Mouse (Mus musculus): ENCODE results near the gene Phf19. TPM values are rescaled to one million over a fixed set of nuclear protein-coding genes. Genes with fewer than 3 reads are reported as not detected.

Gene Phf19
- total and polyA plus RNA-seq, 3 experiments, result 10.2 to 26.2 TPM; not detected in 1

DNA sequence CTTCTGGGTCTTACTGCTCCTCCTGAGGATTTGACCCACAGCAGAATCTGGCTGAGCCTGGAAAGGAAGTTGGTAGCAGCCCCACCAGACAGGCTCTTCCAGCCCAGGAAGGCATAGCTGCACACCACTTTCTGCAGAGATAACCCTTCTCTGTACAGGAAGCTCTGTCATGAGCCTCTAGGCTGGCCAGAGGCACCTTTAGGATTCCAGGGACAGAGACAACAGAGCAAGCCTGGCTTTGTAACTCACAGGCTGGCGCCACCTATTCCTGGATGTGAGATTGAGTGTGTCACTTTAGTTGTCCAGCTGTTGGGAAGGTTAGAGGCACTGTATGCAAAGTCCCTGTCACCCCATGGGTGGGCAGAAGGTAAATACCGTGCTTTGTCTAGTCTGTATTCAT lies 1.3 kb upstream of the Phf19 start:
- no peak overlapping the region for H3K4me3 ChIP-seq (ENCODE audit: control insufficient read depth in 1 of 2, insufficient read depth in 1 of 2, low read depth in 2 of 2, low read length in 2 of 2)
- no peak overlapping the region for H3K9ac ChIP-seq (ENCODE audit: control insufficient read depth, low read depth, low read length, poor library complexity, severe bottlenecking)
- TF ChIP-seq GABPA (IDR thresholded peaks at IDR 0.05; ENCODE audit: low read depth, low read length) (no peak), MYC (IDR thresholded peaks at IDR 0.05; ENCODE audit: low read depth, low read length) (no peak), HCFC1 (IDR thresholded peaks at IDR 0.05; ENCODE audit: low read depth, low read length) (no peak), MAX (IDR thresholded peaks at IDR 0.05; ENCODE audit: low read length) (no peak), KAT2A (conservative IDR thresholded peaks at IDR 0.05; ENCODE audit: low read depth, low read length) (no peak), E2F4 (IDR thresholded peaks at IDR 0.05; ENCODE audit: borderline replicate concordance, low read depth, low read length) (no peak)
- peaks cover 0 to 4% of the 10 kb centered on the region in 2 experiments; a peak in 1 of 4 replicates for H3K36me3 ChIP-seq (ENCODE audit: control insufficient read depth in 1 of 2, insufficient read depth in 2 of 2, low read length in 2 of 2)
- peaks cover 0 to 9% of the 10 kb centered on the region in 2 experiments; a peak in 2 of 4 replicates for H3K4me1 ChIP-seq (ENCODE audit: control insufficient read depth in 1 of 2, insufficient read depth in 2 of 2, low read length in 2 of 2)
- peaks cover 0 to 2% of the 10 kb centered on the region in 2 experiments; a peak in 1 of 4 replicates for H3K27me3 ChIP-seq (ENCODE audit: control insufficient read depth in 1 of 2, insufficient read depth in 2 of 2, low read length in 2 of 2)
- H3K9me3 ChIP-seq (replicated peaks; ENCODE audit: insufficient read depth, low read length), result no peaks in the 10 kb centered on the region
- peak; percentile 37 for DNase-seq (ENCODE audit: low read depth, low spot score)
- H3K27ac ChIP-seq (ENCODE audit: control insufficient read depth, low read depth, low read length), result no peak overlapping the region
- H3K79me2 ChIP-seq (ENCODE audit: control insufficient read depth, insufficient read depth, low read length, poor library complexity), result peaks cover 5% of the 10 kb centered on the region

DNA sequence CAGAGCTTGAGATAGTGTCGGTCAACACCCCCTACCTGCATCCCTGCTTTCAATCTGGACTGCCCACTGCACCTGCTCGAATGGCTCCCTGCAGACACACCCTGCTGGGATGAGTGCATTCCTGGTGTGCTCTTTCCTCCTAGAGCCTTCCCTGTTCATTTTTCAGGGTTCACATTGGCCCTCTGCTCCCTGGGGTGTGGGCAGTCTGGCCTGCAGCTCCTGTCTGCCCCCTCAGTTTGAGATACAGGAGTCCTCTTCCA lies 927 bp upstream of the Phf19 start:
- Histone ChIP-seq H3K9ac (ENCODE audit: control insufficient read depth, low read depth, low read length, poor library complexity, severe bottlenecking) (peak overlapping the region; percentile 93), H3K36me3 (ENCODE audit: control insufficient read depth in 1 of 2, insufficient read depth in 2 of 2, low read length in 2 of 2) (peaks cover 0 to 4% of the 10 kb centered on the region in 2 experiments; a peak in 1 of 4 replicates), H3K4me1 (ENCODE audit: control insufficient read depth in 1 of 2, insufficient read depth in 2 of 2, low read length in 2 of 2) (peaks cover 0 to 9% of the 10 kb centered on the region in 2 experiments; a peak in 2 of 4 replicates), H3K9me3 (replicated peaks; ENCODE audit: insufficient read depth, low read length) (no peaks in the 10 kb centered on the region), H3K27ac (ENCODE audit: control insufficient read depth, low read depth, low read length) (no peak overlapping the region), H3K27me3 (ENCODE audit: control insufficient read depth in 1 of 2, insufficient read depth in 2 of 2, low read length in 2 of 2) (peaks cover 0 to 1% of the 10 kb centered on the region in 2 experiments; a peak in 1 of 4 replicates), H3K79me2 (ENCODE audit: control insufficient read depth, insufficient read depth, low read length, poor library complexity) (peaks cover 5% of the 10 kb centered on the region), H3K4me3 (ENCODE audit: control insufficient read depth in 1 of 2, insufficient read depth in 1 of 2, low read depth in 2 of 2, low read length in 2 of 2) (peak overlapping the region; percentile 65 to 85)
- DNase-seq (ENCODE audit: low read depth, low spot score), result peak; percentile 27
- TF ChIP-seq MXI1 (IDR thresholded peaks at IDR 0.05; ENCODE audit: low read depth, low read length), result no peak
- no peak for TF ChIP-seq JUND (IDR thresholded peaks at IDR 0.05; ENCODE audit: low read depth, low read length)
- TF ChIP-seq POLR2AphosphoS2 (IDR thresholded peaks at IDR 0.05; ENCODE audit: low read length), result no peak
- TF ChIP-seq SIN3A (IDR thresholded peaks at IDR 0.05; ENCODE audit: low read length), result no peak
- TF ChIP-seq ZNF384 (IDR thresholded peaks at IDR 0.05; ENCODE audit: low read depth, low read length), result no peak
- TF ChIP-seq NELFE (IDR thresholded peaks at IDR 0.05; ENCODE audit: low read depth, low read length), result no peak
- TF ChIP-seq RCOR1 (IDR thresholded peaks at IDR 0.05; ENCODE audit: low read depth, low read length), result no peak
- no peak for TF ChIP-seq MAFK (IDR thresholded peaks at IDR 0.05; ENCODE audit: borderline replicate concordance, low read depth, low read length)
- TF ChIP-seq CTCF (IDR thresholded peaks at IDR 0.05 in 2 of 3, conservative IDR thresholded peaks at IDR 0.05 in 1 of 3; ENCODE audit: control insufficient read depth in 1 of 3, insufficient read depth in 1 of 3, low read depth in 2 of 3, low read length in 3 of 3, poor library complexity in 1 of 3, severe bottlenecking in 1 of 3), result no peak
- no peak for TF ChIP-seq CHD1 (IDR thresholded peaks at IDR 0.05; ENCODE audit: low read depth, low read length)
- no peak for TF ChIP-seq CHD2 (IDR thresholded peaks at IDR 0.05; ENCODE audit: low read length)
- no peak for TF ChIP-seq BHLHE40 (IDR thresholded peaks at IDR 0.05; ENCODE audit: borderline replicate concordance, low read depth, low read length)
- TF ChIP-seq TCF12 (IDR thresholded peaks at IDR 0.05; ENCODE audit: low read depth, low read length), result no peak
- TF ChIP-seq USF2 (IDR thresholded peaks at IDR 0.05; ENCODE audit: borderline replicate concordance in 1 of 2, insufficient read depth in 1 of 2, low read depth in 1 of 2, low read length in 2 of 2), result no peak
- TF ChIP-seq TBP (IDR thresholded peaks at IDR 0.05; ENCODE audit: low read depth, low read length), result no peak
- no peak for TF ChIP-seq HCFC1 (IDR thresholded peaks at IDR 0.05; ENCODE audit: low read depth, low read length)

All from MEL (cell line).